Comparison of ENCODE assay signal across 8 mouse cellular contexts in genomic region chr4:136678480-136678879, GRCm38 (mm10). TPM values are rescaled to one million over a fixed set of nuclear protein-coding genes. Genes with fewer than 3 reads are reported as not detected.
DNase-seq lines count a peak whose midpoint lies in the region; ATAC-seq and TF ChIP-seq lines count a peak whose summit lies in the region.
"Had no signal": no experiment of that assay in that cellular context is flagged by ENCODE, and none has a peak within 500 bp of the region (broad histone marks: within the 10 kb centered on the region; RNA-seq: fewer than 3 reads in every experiment).

No protein-coding gene starts in this region.

- no peaks in the 10 kb centered on the region for H3K9me3 ChIP-seq in hindbrain, embryonic 16.5 days (ENCODE audit: control insufficient read depth, low read length)
- H3K9me3 ChIP-seq in midbrain, embryonic 16.5 days (replicated peaks; ENCODE audit: control insufficient read depth, low read length, poor library complexity, severe bottlenecking), result no peaks in the 10 kb centered on the region
- H3K9me3 ChIP-seq: stomach, embryonic 15.5 days had no signal

- peaks cover 4% of the 10 kb centered on the region for H3K4me1 ChIP-seq in hindbrain, embryonic 16.5 days (ENCODE audit: control insufficient read depth, insufficient read depth, low read depth, low read length)
- H3K4me1 ChIP-seq in midbrain, embryonic 16.5 days (ENCODE audit: control insufficient read depth, insufficient read depth, low read length), result no peaks in the 10 kb centered on the region; the same call in 1 of the 2 replicates
- no peaks in the 10 kb centered on the region for H3K4me1 ChIP-seq in spleen, adult 2 months (ENCODE audit: control insufficient read depth, insufficient read depth, insufficient read length)
- H3K4me1 ChIP-seq: stomach, embryonic 15.5 days had no signal

- no peak overlapping the region for H3K4me3 ChIP-seq in hindbrain, embryonic 16.5 days (ENCODE audit: low read length)
- no peak overlapping the region for H3K4me3 ChIP-seq in midbrain, embryonic 16.5 days (ENCODE audit: low read depth, low read length)
- no peak overlapping the region for H3K4me3 ChIP-seq in spleen, adult 2 months (ENCODE audit: extremely low read depth, insufficient read depth, insufficient read length)
- H3K4me3 ChIP-seq: stomach, embryonic 15.5 days had no signal

- intact Hi-C loops in left cerebral cortex, postnatal 10 days (cut with DNase I), result loop anchor here (10.0 kb wide), 1 partner anchor 306 kb away; no protein-coding TSS in a partner anchor

- H3K4me2 ChIP-seq in hindbrain, embryonic 16.5 days (ENCODE audit: low read length), result no peak overlapping the region
- no peak overlapping the region for H3K4me2 ChIP-seq in midbrain, embryonic 16.5 days (ENCODE audit: low read length)
- H3K4me2 ChIP-seq: stomach, embryonic 15.5 days had no signal

- peak; percentile 80 for ATAC-seq in hindbrain, embryonic 16.5 days
- ATAC-seq in midbrain, embryonic 16.5 days, result peak; percentile 41; the same call in 1 of the 2 replicates

- peak; percentile 82; the same call in 1 of the 2 replicates for TF ChIP-seq CTCF in spleen, adult 2 months (IDR thresholded peaks at IDR 0.05; ENCODE audit: extremely low read depth, insufficient read depth, insufficient read length, insufficient replicate concordance)

- peak; percentile 90 to 97 for DNase-seq in adrenal gland, adult (ENCODE audit: inconsistent age in 2 of 2, low spot score in 1 of 2)
- DNase-seq in cerebellum, adult 9-11 months, result peak; percentile 88
- DNase-seq in frontal cortex, adult 2 months (ENCODE audit: extremely low spot score in 1 of 2, low spot score in 1 of 2), result peak; percentile 74 to 97
- peak; percentile 84 to 87 for DNase-seq in left cerebral cortex, postnatal 10 days (ENCODE audit: extremely low spot score in 1 of 2, low spot score in 2 of 2)
- peak; percentile 29 to 56 for DNase-seq in spleen, adult 2 months (ENCODE audit: low read depth in 1 of 2, low spot score in 2 of 2)

- no peaks in the 10 kb centered on the region for H3K27me3 ChIP-seq in hindbrain, embryonic 16.5 days (replicated peaks; ENCODE audit: control insufficient read depth, insufficient read depth, low read length)
- H3K27me3 ChIP-seq in midbrain, embryonic 16.5 days (ENCODE audit: control insufficient read depth, insufficient read depth, low read depth, low read length), result no peaks in the 10 kb centered on the region
- H3K27me3 ChIP-seq in spleen, adult 2 months (ENCODE audit: control insufficient read depth, insufficient read depth, low read length), result no peaks in the 10 kb centered on the region
- H3K27me3 ChIP-seq: stomach, embryonic 15.5 days had no signal

- H3K9ac ChIP-seq in hindbrain, embryonic 16.5 days (ENCODE audit: low read depth, low read length), result no peak overlapping the region
- no peak overlapping the region for H3K9ac ChIP-seq in midbrain, embryonic 16.5 days (ENCODE audit: low read depth, low read length)
- H3K9ac ChIP-seq: stomach, embryonic 15.5 days had no signal

- no peak for TF ChIP-seq POLR2A in spleen, adult 2 months (IDR thresholded peaks at IDR 0.05; ENCODE audit: low read depth, low read length)

- 3% methylated on average over 3 of the region's 3 CpGs for WGBS in hindbrain, embryonic 16.5 days
- WGBS in midbrain, embryonic 16.5 days, result 1% methylated on average over 3 of the region's 3 CpGs
- 3% methylated on average over 3 of the region's 3 CpGs for WGBS in spleen, adult 2 months

- H3K36me3 ChIP-seq in hindbrain, embryonic 16.5 days (ENCODE audit: control insufficient read depth, insufficient read depth, low read length), result peaks cover 6% of the 10 kb centered on the region; the same call in 1 of the 2 replicates
- H3K36me3 ChIP-seq in midbrain, embryonic 16.5 days (ENCODE audit: control insufficient read depth, insufficient read depth, low read length), result peaks cover 9% of the 10 kb centered on the region; the same call in 1 of the 2 replicates
- no peaks in the 10 kb centered on the region for H3K36me3 ChIP-seq in spleen, adult 2 months (ENCODE audit: control insufficient read depth, insufficient read depth, low read length)

- no peak overlapping the region for H3K27ac ChIP-seq in hindbrain, embryonic 16.5 days (ENCODE audit: low read depth, low read length)
- H3K27ac ChIP-seq in midbrain, embryonic 16.5 days (ENCODE audit: low read length), result no peak overlapping the region
- H3K27ac ChIP-seq in spleen, adult 2 months (ENCODE audit: insufficient read depth, low read length), result no peak overlapping the region
- H3K27ac ChIP-seq: stomach, embryonic 15.5 days had no signal

RNA-seq across cellular contexts. Expression of gene Lactbl1, which starts 56.1 kb away (rescaled TPM):
- polyA plus RNA-seq in frontal cortex, adult 2 months (2012; rRNA removed), result 0.08 and 0.12 TPM in 2 replicates
- polyA plus RNA-seq in hindbrain, embryonic 16.5 days (2015; fragmentation: Nextera tagmentation; extraction: Ambion mirVana), result 0.05 and 0.06 TPM in 2 replicates
- under 1 TPM in 1 of 2 experiments, not detected in 1; 0.14 TPM for total RNA-seq in left cerebral cortex, postnatal 10 days (2021)
- 0.06 and 0.08 TPM in 2 replicates for polyA plus RNA-seq in midbrain, embryonic 16.5 days (2015; fragmentation: Nextera tagmentation; extraction: Ambion mirVana)
- polyA plus RNA-seq in spleen, adult 2 months (2012; rRNA removed), result 0.49 and 0.65 TPM in 2 replicates
- polyA plus RNA-seq: stomach, embryonic 15.5 days had no signal

Comparison
In these comparisons a context has a peak if more than half of its experiments do, and no peak if none do; other contexts are left out.
1. DNase-seq: peak in every context shown above with its lines; median percentile 94 in adrenal gland, adult; 88 in cerebellum, adult 9-11 months; 86 in frontal cortex, adult 2 months; 86 in left cerebral cortex, postnatal 10 days; 42 in spleen, adult 2 months.